In the genomic region with DNA sequence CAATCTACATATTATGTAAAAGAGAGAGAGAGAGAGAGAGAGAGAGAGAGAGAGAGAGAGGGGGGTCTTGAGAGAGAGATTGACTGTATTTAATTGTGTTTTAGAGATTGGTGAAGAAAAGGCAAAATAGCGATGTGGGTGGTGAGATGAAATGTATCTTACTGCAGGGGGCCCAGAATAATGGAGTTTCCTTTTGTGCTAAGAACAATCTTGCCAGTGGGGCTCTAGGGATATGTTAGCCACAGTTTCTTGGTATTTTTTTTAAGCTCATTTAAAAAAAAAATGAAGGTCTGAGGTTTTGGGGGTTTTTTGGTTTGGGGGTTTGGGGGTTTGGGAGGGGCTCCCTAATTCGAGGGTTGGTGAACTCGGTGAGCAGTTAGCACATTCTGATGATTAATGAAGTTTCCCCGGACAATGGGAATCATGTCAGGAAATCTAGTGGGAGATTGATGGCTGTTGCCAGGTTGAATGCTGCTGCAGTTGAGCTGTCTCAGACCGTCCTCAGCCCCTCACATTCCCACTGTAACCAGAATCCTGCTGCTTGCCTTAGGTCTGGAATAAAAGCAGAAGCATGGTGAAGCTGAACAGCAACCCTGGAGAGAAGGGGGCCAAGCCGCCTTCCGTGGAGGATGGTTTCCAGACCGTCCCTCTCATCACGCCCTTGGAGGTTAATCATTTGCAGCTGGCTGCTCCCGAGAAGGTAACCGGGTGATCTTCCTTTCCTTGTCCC, we compare ENCODE assay signal across 8 mouse cellular contexts. TPM values are rescaled to one million over a fixed set of nuclear protein-coding genes. Genes with fewer than 3 reads are reported as not detected.
DNase-seq lines count a peak whose midpoint lies in the region; ATAC-seq and TF ChIP-seq lines count a peak whose summit lies in the region.

No protein-coding gene starts in this region.

- peaks cover 9% of the 10 kb centered on the region; the same call in 1 of the 2 replicates for H3K4me1 ChIP-seq in intestine, embryonic 14.5 days (replicated peaks; ENCODE audit: control insufficient read depth, insufficient read depth, low read length)
- peaks cover 6% of the 10 kb centered on the region; the same call in 1 of the 2 replicates for H3K4me1 ChIP-seq in midbrain, postnatal 0 days (ENCODE audit: insufficient read depth, low read length)

- no peak overlapping the region for H3K4me3 ChIP-seq in intestine, embryonic 14.5 days (ENCODE audit: low read depth, low read length)
- H3K4me3 ChIP-seq in midbrain, postnatal 0 days (ENCODE audit: low read depth, low read length): peak overlapping the region; percentile 50

- ATAC-seq in intestine, embryonic 14.5 days (replicated peaks; ENCODE audit: low FRiP score, low TSS enrichment, low read depth): no peak; the same call in 1 of the 2 replicates
- no peak for ATAC-seq in midbrain, postnatal 0 days (ENCODE audit: low FRiP score)

- no peaks in the 10 kb centered on the region for H3K36me3 ChIP-seq in intestine, embryonic 14.5 days (ENCODE audit: control insufficient read depth, insufficient read depth, low read length)
- peaks cover 22% of the 10 kb centered on the region for H3K36me3 ChIP-seq in midbrain, postnatal 0 days (ENCODE audit: insufficient read depth, low read length)

- H3K9ac ChIP-seq in intestine, embryonic 14.5 days (ENCODE audit: low read length): no peak overlapping the region
- peak overlapping the region; percentile 86 for H3K9ac ChIP-seq in midbrain, postnatal 0 days (replicated peaks; ENCODE audit: low read length, poor library complexity, severe bottlenecking)

- H3K4me2 ChIP-seq in intestine, embryonic 14.5 days (ENCODE audit: low read length): peak overlapping the region; percentile 26
- peak overlapping the region; percentile 86 for H3K4me2 ChIP-seq in midbrain, postnatal 0 days (ENCODE audit: low read depth, low read length, poor library complexity, severe bottlenecking)

- WGBS in intestine, embryonic 14.5 days: 5% methylated on average over 11 of the region's 11 CpGs
- WGBS in midbrain, postnatal 0 days: 2% methylated on average over 11 of the region's 11 CpGs

- DNase-seq in cerebellum, postnatal 14 days: peak; percentile 51 to 58
- no peak for DNase-seq in cerebellum, adult 11 months
- DNase-seq in embryo, embryonic 11.5 days (ENCODE audit: low read depth, low spot score): peak; percentile 26
- DNase-seq in intestine, embryonic 14.5 days (ENCODE audit: low spot score): no peak
- peak; percentile 55 for DNase-seq in midbrain, postnatal 0 days (ENCODE audit: low spot score)
- no peak for DNase-seq in urinary bladder, postnatal 36 days (ENCODE audit: low spot score in 2 of 2)
- DNase-seq in Muller cell, postnatal 12 days (ENCODE audit: inconsistent ontology term): no peak
- DNase-seq in layer of hippocampus, postnatal 36 days: no peak

- no peak for TF ChIP-seq CTCF in midbrain, postnatal 0 days (IDR thresholded peaks at IDR 0.05)

- no peak overlapping the region for H3K27ac ChIP-seq in intestine, embryonic 14.5 days (ENCODE audit: low read depth)
- peak overlapping the region; percentile 93 for H3K27ac ChIP-seq in midbrain, postnatal 0 days (ENCODE audit: low read depth, low read length)

- no peaks in the 10 kb centered on the region for H3K27me3 ChIP-seq in intestine, embryonic 14.5 days (replicated peaks; ENCODE audit: control insufficient read depth, insufficient read depth, low read length)
- no peaks in the 10 kb centered on the region for H3K27me3 ChIP-seq in midbrain, postnatal 0 days (ENCODE audit: insufficient read depth, low read length)

- no peaks in the 10 kb centered on the region for H3K9me3 ChIP-seq in intestine, embryonic 14.5 days (ENCODE audit: control insufficient read depth, low read length)
- no peaks in the 10 kb centered on the region for H3K9me3 ChIP-seq in midbrain, postnatal 0 days (ENCODE audit: low read length)

RNA-seq across cellular contexts. Expression of a gene that starts 1.1 kb away (rescaled TPM):
- 4.0 and 5.2 TPM in 2 replicates for polyA plus RNA-seq in intestine, embryonic 14.5 days (2014; fragmentation: Nextera tagmentation; extraction: Ambion mirVana)
- 1,042 and 1,173 TPM in 2 replicates for total RNA-seq in midbrain, postnatal 0 days (2014; rRNA removed)
- 641 and 644 TPM in 2 replicates for polyA plus RNA-seq in midbrain, postnatal 0 days (2015; fragmentation: Nextera tagmentation; extraction: Ambion mirVana)
- total RNA-seq in layer of hippocampus, postnatal 36 days (2021): 100 to 1,000 TPM; 660 to 690 TPM

RNA-seq across cellular contexts. Expression of a gene that starts 36.0 kb away (rescaled TPM):
- polyA plus RNA-seq in intestine, embryonic 14.5 days (2014; fragmentation: Nextera tagmentation; extraction: Ambion mirVana): 0.12 TPM in 1 of 2 replicates, not detected in the other
- total RNA-seq in midbrain, postnatal 0 days (2014; rRNA removed): 0.94 TPM in 1 of 2 replicates, not detected in the other
- polyA plus RNA-seq in midbrain, postnatal 0 days (2015; fragmentation: Nextera tagmentation; extraction: Ambion mirVana): 0.47 and 0.48 TPM in 2 replicates
- not detected for total RNA-seq in layer of hippocampus, postnatal 36 days (2021)

Comparison
In these comparisons a context has a peak if more than half of its experiments do, and no peak if none do; other contexts are left out.
1. DNase-seq: peak in cerebellum, postnatal 14 days (2 of 2), embryo, embryonic 11.5 days (single experiment) and midbrain, postnatal 0 days (single experiment); none in cerebellum, adult 11 months (single experiment), intestine, embryonic 14.5 days (single experiment), urinary bladder, postnatal 36 days (0 of 2), Muller cell, postnatal 12 days (single experiment) and layer of hippocampus, postnatal 36 days (0 of 2).